Mouse (Mus musculus) right cerebral cortex, postnatal 25 days (tissue): Measurements from ENCODE around the gene Vmn1r206.
"Not testable (repeated sequence)": the region's sequence is repeated elsewhere in the genome, so short reads cannot be mapped to it uniquely, and the experiment has no call there.

Experiments used
- DNase-seq: peaks from one replicate; pipeline ENCODE4 v3.0.0; 2022

Gene Vmn1r206

GRCm38 (mm10) chr13:22624151-22624550, at the start of gene Vmn1r206:
Gene Vmn1r206, minus strand, starts transcription at chr13:22624251.
- not testable (repeated sequence) for DNase-seq

- DNase-seq, result no peak
Observed at GRCm38 (mm10) chr13:22592900-22593299, 31.2 kb downstream of the Vmn1r206 start, which contains the start of gene Vmn1r205. Gene Vmn1r205, minus strand, starts transcription at chr13:22593000.

DNA sequence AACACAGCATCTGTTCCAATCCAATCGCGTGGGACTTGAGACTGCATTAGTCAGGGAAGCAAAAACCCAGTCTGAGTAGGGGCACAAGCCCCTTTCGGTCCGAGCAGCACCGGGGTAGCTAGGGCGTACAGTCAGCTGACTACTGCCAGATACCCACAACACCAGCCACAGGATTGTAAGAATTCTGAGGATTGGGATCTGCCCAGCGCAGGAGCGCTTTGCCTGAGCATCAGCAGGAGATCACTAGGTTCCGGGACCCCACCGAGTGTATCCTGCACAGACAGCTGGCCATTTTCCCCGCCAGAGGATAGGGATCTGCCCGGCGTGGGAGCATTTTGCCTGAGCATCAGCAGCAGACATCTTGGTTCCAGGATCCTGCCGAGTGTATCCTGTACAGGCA, 40.7 kb downstream of the Vmn1r206 start:
- DNase-seq, result not testable (repeated sequence)

DNA sequence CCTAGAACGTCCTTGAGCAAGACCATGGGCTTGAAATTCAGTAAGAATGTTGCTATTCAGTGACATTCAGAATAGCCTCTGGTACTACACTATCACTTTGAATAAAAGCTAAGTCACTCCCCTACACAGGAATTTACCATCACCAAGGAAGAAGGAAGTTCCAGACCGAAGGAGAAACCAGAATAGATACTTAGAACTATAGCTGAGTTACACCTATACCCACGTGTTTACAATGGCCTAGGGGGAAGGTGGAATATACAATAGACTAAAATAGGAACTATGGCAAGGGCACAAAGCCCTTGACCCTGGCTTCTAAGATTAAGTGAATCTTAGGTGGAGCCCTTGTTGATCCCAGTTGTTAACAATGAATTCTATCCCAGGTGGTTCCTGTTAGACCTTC, 49.1 kb downstream of the Vmn1r206 start:
- DNase-seq, result not testable (repeated sequence)
